Mouse (Mus musculus): Measurements from ENCODE around the gene Tmem211. TPM values are rescaled to one million over a fixed set of nuclear protein-coding genes. Genes with fewer than 3 reads are reported as not detected.

Gene Tmem211
- polyA plus RNA-seq, 1 experiment from 2014 or later: not detected

- Histone ChIP-seq H3K9ac (peak within 1 kb of the TSS; percentile 42; the same call in 1 of the 2 replicates), H3K4me2 (peak within 1 kb of the TSS; percentile 72), H3K36me3 (replicated peaks) (no peaks in the 10 kb centered on the region), H3K4me1 (replicated peaks) (peaks cover 31% of the 10 kb centered on the region), H3K27ac (replicated peaks) (peak within 1 kb of the TSS; percentile 78), H3K9me3 (replicated peaks) (no peaks in the 10 kb centered on the region), H3K27me3 (peaks cover 38% of the 10 kb centered on the region), H3K4me3 (replicated peaks) (peak within 1 kb of the TSS; percentile 58)
- 7% methylated on average over 62 of the region's 62 CpGs for WGBS (ENCODE audit: insufficient replicate concordance)
- peak; percentile 14 for ATAC-seq (ENCODE audit: insufficient read depth)
These were observed 5.4 kb upstream of the Tmem211 start, which contains the start of gene 2900026A02Rik for GRCm38 (mm10) chr5:113221147-113221865. Gene 2900026A02Rik (minus strand): TSS chr5:113221236.

- Histone ChIP-seq H3K9me3 (replicated peaks) (no peaks in the 10 kb centered on the region), H3K27ac (replicated peaks) (no peak overlapping the region), H3K27me3 (peaks cover 38% of the 10 kb centered on the region), H3K4me1 (replicated peaks) (peaks cover 21% of the 10 kb centered on the region), H3K4me2 (no peak overlapping the region), H3K9ac (no peak overlapping the region), H3K4me3 (replicated peaks) (no peak overlapping the region), H3K36me3 (replicated peaks) (no peaks in the 10 kb centered on the region)
- no peak for ATAC-seq (ENCODE audit: insufficient read depth)
- 27% methylated on average over 4 of the region's 4 CpGs for WGBS (ENCODE audit: insufficient replicate concordance)
These were observed 2.8 kb upstream of the Tmem211 start for GRCm38 (mm10) chr5:113223888-113224287.

GRCm38 (mm10) chr5:113225271-113225670 is 1.4 kb upstream of the Tmem211 start:
- no peaks in the 10 kb centered on the region for H3K36me3 ChIP-seq (replicated peaks)
- H3K9me3 ChIP-seq (replicated peaks): no peaks in the 10 kb centered on the region
- H3K4me3 ChIP-seq (replicated peaks): no peak overlapping the region
- no peak for ATAC-seq (ENCODE audit: insufficient read depth)
- H3K4me1 ChIP-seq (replicated peaks): peaks cover 17% of the 10 kb centered on the region
- no peak overlapping the region for H3K4me2 ChIP-seq
- H3K27me3 ChIP-seq: peaks cover 28% of the 10 kb centered on the region
- H3K9ac ChIP-seq: no peak overlapping the region
- no peak overlapping the region for H3K27ac ChIP-seq (replicated peaks)
- 13% methylated on average over 10 of the region's 10 CpGs for WGBS (ENCODE audit: insufficient replicate concordance)

GRCm38 (mm10) chr5:113225686-113226435 is 848 bp upstream of the Tmem211 start:
- no peaks in the 10 kb centered on the region for H3K9me3 ChIP-seq (replicated peaks)
- ATAC-seq (ENCODE audit: insufficient read depth): no peak
- peaks cover 22% of the 10 kb centered on the region for H3K27me3 ChIP-seq
- peaks cover 12% of the 10 kb centered on the region for H3K4me1 ChIP-seq (replicated peaks)
- no peaks in the 10 kb centered on the region for H3K36me3 ChIP-seq (replicated peaks)
- no peak overlapping the region for H3K9ac ChIP-seq
- H3K27ac ChIP-seq (replicated peaks): no peak overlapping the region
- H3K4me2 ChIP-seq: peak overlapping the region; percentile 38
- no peak overlapping the region for H3K4me3 ChIP-seq (replicated peaks)
- 18% methylated on average over 25 of the region's 25 CpGs for WGBS (ENCODE audit: insufficient replicate concordance)

DNA sequence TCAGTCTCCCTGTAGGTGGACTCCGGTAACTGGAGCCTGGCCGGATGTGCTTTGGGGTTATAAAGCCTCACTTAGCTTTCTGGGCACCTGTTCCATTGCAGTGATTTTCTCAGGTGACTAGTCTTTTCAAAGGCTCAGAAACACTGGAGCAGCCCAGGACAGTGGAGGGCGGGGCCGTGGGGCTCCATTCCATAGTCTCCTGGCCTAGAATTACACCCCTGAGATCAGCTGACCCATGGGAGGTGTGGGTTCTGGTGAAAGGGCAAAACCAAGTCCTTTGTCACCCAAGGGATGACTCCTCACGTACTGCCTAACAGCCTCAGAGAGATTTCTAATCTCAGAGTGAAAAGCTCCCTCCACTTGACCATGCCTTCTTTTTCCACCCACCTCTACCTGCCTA is 3.5 kb downstream of the Tmem211 start:
- Histone ChIP-seq H3K27ac (replicated peaks) (no peak overlapping the region), H3K27me3 (peaks cover 8% of the 10 kb centered on the region), H3K4me1 (replicated peaks) (peaks cover 8% of the 10 kb centered on the region; the same call in 1 of the 2 replicates), H3K4me3 (replicated peaks) (no peak overlapping the region), H3K9me3 (replicated peaks) (no peaks in the 10 kb centered on the region), H3K36me3 (replicated peaks) (no peaks in the 10 kb centered on the region), H3K9ac (no peak overlapping the region), H3K4me2 (no peak overlapping the region)
- ATAC-seq (ENCODE audit: insufficient read depth): no peak
- 58% methylated on average over 5 of the region's 5 CpGs for WGBS (ENCODE audit: insufficient replicate concordance)

DNA sequence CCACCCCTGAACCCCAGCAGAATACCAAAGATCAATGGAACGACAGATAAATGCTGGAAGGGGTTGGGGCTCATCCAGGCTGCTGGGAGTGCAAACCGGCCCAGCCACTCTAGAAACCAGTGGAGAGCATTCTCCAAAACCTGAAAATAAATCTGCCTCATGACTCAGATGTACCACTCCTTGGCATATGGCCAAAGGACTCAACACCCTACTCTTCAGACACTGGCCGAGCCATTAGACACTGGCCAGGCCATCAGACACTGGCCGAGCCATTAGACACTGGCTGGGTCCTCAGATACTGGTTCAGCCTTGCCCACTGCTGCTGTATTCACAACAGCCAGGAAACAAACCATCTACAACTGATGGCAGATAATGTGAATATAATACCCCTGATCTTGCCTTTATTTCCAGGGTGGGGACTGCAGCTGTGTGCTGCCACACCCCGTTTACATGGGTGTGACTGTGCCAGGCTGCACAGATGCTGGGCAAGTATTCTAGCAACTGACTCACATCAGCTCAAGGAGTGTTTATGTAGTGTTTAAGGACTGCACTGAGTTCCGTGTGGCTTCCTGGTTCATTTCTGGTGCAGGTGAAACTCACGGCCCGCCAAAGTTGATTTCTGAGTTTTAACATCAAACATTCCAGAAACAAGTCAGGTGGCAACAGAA is 22.7 kb downstream of the Tmem211 start:
- ATAC-seq (ENCODE audit: insufficient read depth): no peak
- Histone ChIP-seq H3K4me2 (no peak overlapping the region), H3K4me3 (replicated peaks) (no peak overlapping the region), H3K27ac (replicated peaks) (no peak overlapping the region), H3K4me1 (replicated peaks) (no peaks in the 10 kb centered on the region), H3K27me3 (no peaks in the 10 kb centered on the region), H3K9me3 (replicated peaks) (no peaks in the 10 kb centered on the region), H3K36me3 (replicated peaks) (no peaks in the 10 kb centered on the region), H3K9ac (no peak overlapping the region)
- WGBS (ENCODE audit: insufficient replicate concordance): 64% methylated on average over 8 of the region's 8 CpGs

GRCm38 (mm10) chr5:113250806-113251205 is 24.1 kb downstream of the Tmem211 start:
- Histone ChIP-seq H3K4me1 (replicated peaks) (no peaks in the 10 kb centered on the region), H3K9ac (no peak overlapping the region), H3K9me3 (replicated peaks) (no peaks in the 10 kb centered on the region), H3K36me3 (replicated peaks) (no peaks in the 10 kb centered on the region), H3K4me3 (replicated peaks) (no peak overlapping the region), H3K27me3 (no peaks in the 10 kb centered on the region), H3K4me2 (no peak overlapping the region), H3K27ac (replicated peaks) (no peak overlapping the region)
- WGBS (ENCODE audit: insufficient replicate concordance): 74% methylated on average over 11 of the region's 11 CpGs
- ATAC-seq (ENCODE audit: insufficient read depth): no peak

DNA sequence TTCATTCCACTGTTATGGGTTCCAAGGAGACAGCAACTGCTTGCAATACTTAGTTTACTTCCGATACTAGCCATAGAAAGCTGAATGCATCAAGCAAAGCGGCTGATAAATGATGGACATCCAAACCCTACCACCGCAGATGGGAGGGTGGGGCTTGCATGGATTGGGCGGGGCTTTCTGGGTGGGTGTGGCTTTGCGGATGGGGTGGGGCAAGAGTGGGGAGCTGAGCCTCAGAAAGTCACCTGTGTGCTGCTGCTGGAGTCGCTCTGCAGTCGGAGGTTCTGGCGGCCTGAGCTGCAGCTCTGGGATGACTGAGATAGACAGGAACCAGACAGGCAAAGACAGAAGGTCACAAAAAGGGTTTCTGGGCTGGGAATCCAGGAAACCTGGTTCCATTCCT is 38.9 kb downstream of the Tmem211 start:
- Histone ChIP-seq H3K36me3 (replicated peaks) (0 out of 2 replicates have a peak, but pooled peaks cover 4% of the 10 kb centered on the region), H3K9me3 (replicated peaks) (no peaks in the 10 kb centered on the region), H3K27ac (replicated peaks) (no peak overlapping the region), H3K27me3 (no peaks in the 10 kb centered on the region), H3K4me1 (replicated peaks) (0 out of 2 replicates have a peak, but pooled peaks cover 5% of the 10 kb centered on the region), H3K4me2 (no peak overlapping the region), H3K4me3 (replicated peaks) (no peak overlapping the region), H3K9ac (no peak overlapping the region)
- ATAC-seq (ENCODE audit: insufficient read depth): no peak
- 68% methylated on average over 8 of the region's 8 CpGs for WGBS (ENCODE audit: insufficient replicate concordance)

DNA sequence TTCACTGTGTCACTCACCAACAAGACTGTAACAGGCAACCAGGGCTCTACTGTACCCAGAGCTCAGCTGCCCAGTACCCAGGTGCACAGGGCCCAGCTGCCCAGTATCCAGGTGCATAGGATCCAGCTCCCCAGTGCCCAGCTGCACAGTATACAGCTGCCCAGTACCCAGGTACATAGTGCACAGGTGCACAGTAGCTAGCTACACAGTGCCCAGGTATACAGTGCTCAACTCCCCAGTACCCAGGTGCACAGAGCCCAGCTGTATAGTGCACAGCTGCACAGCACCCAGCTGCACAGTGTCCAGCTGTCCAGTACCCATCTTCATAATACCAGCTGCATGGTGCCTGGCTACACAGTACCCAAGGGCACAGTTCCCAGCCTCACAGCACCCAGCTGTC is 41.5 kb downstream of the Tmem211 start:
- Histone ChIP-seq H3K4me1 (replicated peaks) (0 out of 2 replicates have a peak, but pooled peaks cover 5% of the 10 kb centered on the region), H3K4me3 (replicated peaks) (no peak overlapping the region), H3K36me3 (replicated peaks) (0 out of 2 replicates have a peak, but pooled peaks cover 4% of the 10 kb centered on the region), H3K9ac (no peak overlapping the region), H3K4me2 (no peak overlapping the region), H3K27me3 (no peaks in the 10 kb centered on the region), H3K9me3 (replicated peaks) (no peaks in the 10 kb centered on the region), H3K27ac (replicated peaks) (no peak overlapping the region)
- ATAC-seq (ENCODE audit: insufficient read depth): no peak

DNA sequence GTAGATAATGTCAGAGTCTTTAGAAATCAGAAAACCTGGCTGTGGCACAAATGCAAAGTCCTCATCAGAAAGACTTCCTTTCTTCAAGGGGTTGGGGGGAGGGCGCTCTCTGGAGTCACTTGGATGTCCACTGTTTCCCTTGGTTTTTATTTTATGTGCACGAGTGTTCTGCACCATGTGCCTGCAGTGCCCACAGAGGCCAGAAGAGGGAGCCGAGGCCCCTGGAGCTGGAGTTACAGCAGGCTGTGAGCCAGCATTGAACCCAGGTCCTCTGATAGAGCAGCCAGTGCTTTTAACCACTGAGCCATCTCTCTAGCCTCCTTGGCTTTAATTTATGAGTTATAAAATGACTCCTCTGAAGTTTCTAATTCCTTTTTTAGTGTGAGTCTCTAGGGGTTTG is 43.3 kb downstream of the Tmem211 start:
- 57% methylated on average over 3 of the region's 3 CpGs for WGBS (ENCODE audit: insufficient replicate concordance)
- H3K9ac ChIP-seq: no peak overlapping the region
- ATAC-seq (ENCODE audit: insufficient read depth): no peak

More for the DNA sequence above, 43.3 kb downstream of the Tmem211 start:
- no peak overlapping the region for H3K4me2 ChIP-seq
- 0 out of 2 replicates have a peak, but pooled peaks cover 4% of the 10 kb centered on the region for H3K36me3 ChIP-seq (replicated peaks)
- no peak overlapping the region for H3K27ac ChIP-seq (replicated peaks)
- H3K4me1 ChIP-seq (replicated peaks): 0 out of 2 replicates have a peak, but pooled peaks cover 5% of the 10 kb centered on the region
- no peaks in the 10 kb centered on the region for H3K9me3 ChIP-seq (replicated peaks)
- H3K4me3 ChIP-seq (replicated peaks): no peak overlapping the region
- no peaks in the 10 kb centered on the region for H3K27me3 ChIP-seq

Data from liver, embryonic 15.5 days (tissue).